18 mouse cellular contexts compared by ENCODE assay signal in genomic region chr2:158659346-158659745, GRCm38 (mm10). TPM values are rescaled to one million over a fixed set of nuclear protein-coding genes. Genes with fewer than 3 reads are reported as not detected.
DNase-seq lines count a peak whose midpoint lies in the region; ATAC-seq and TF ChIP-seq lines count a peak whose summit lies in the region.
"Had no signal": no experiment of that assay in that cellular context is flagged by ENCODE, and none has a peak within 500 bp of the region (broad histone marks: within the 10 kb centered on the region; RNA-seq: fewer than 3 reads in every experiment).

No protein-coding gene starts in this region.

- no peak for ATAC-seq in kidney, embryonic 15.5 days (replicated peaks; ENCODE audit: low FRiP score)
- no peak; the same call in 1 of the 2 replicates for ATAC-seq in intestine, embryonic 16.5 days
- no peak for ATAC-seq in midbrain, embryonic 15.5 days (replicated peaks)
- no peak for ATAC-seq in frontal cortex, adult (ENCODE audit: low TSS enrichment)
- ATAC-seq: forebrain, embryonic 16.5 days had no signal

- no peaks in the 10 kb centered on the region for H3K36me3 ChIP-seq in kidney, embryonic 15.5 days
- H3K36me3 ChIP-seq in intestine, embryonic 16.5 days (ENCODE audit: control insufficient read depth, insufficient read depth, low read length) = no peaks in the 10 kb centered on the region
- no peaks in the 10 kb centered on the region for H3K36me3 ChIP-seq in midbrain, embryonic 15.5 days (replicated peaks)
- H3K36me3 ChIP-seq: heart, embryonic 10.5 days; hindbrain, embryonic 13.5 days; liver, embryonic 15.5 days; neural tube, embryonic 12.5 days had no signal

- no peak overlapping the region for H3K4me3 ChIP-seq in gastrocnemius, adult 2 months
- H3K4me3 ChIP-seq in kidney, embryonic 15.5 days (replicated peaks) = no peak overlapping the region
- no peak overlapping the region for H3K4me3 ChIP-seq in brown adipose tissue, adult 24 weeks (ENCODE audit: insufficient read depth, low read depth, low read length)
- no peak overlapping the region for H3K4me3 ChIP-seq in intestine, embryonic 16.5 days (ENCODE audit: low read length)
- H3K4me3 ChIP-seq in midbrain, embryonic 15.5 days = no peak overlapping the region
- H3K4me3 ChIP-seq: heart, embryonic 10.5 days; hindbrain, embryonic 13.5 days; liver, embryonic 15.5 days; megakaryocyte, embryonic 14.5 days; neural tube, embryonic 12.5 days had no signal

- no peak overlapping the region for H3K4me2 ChIP-seq in kidney, embryonic 15.5 days
- no peak overlapping the region for H3K4me2 ChIP-seq in intestine, embryonic 16.5 days (ENCODE audit: low read depth, low read length)
- no peak overlapping the region for H3K4me2 ChIP-seq in midbrain, embryonic 15.5 days
- H3K4me2 ChIP-seq: hindbrain, embryonic 13.5 days; liver, embryonic 15.5 days; neural tube, embryonic 12.5 days had no signal

- peaks cover 10% of the 10 kb centered on the region; the same call in 1 of the 2 replicates for H3K4me1 ChIP-seq in kidney, embryonic 15.5 days
- peaks cover 13% of the 10 kb centered on the region; the same call in 1 of the 2 replicates for H3K4me1 ChIP-seq in brown adipose tissue, adult 24 weeks (ENCODE audit: control insufficient read depth, insufficient read depth, insufficient read length, low read length)
- peaks cover 6% of the 10 kb centered on the region for H3K4me1 ChIP-seq in intestine, embryonic 16.5 days (ENCODE audit: control insufficient read depth, insufficient read depth, low read length)
- H3K4me1 ChIP-seq in midbrain, embryonic 15.5 days = no peaks in the 10 kb centered on the region
- H3K4me1 ChIP-seq: heart, embryonic 10.5 days; hindbrain, embryonic 13.5 days; liver, embryonic 15.5 days had no signal

- H3K9me3 ChIP-seq in kidney, embryonic 15.5 days (replicated peaks) = no peaks in the 10 kb centered on the region
- no peaks in the 10 kb centered on the region for H3K9me3 ChIP-seq in intestine, embryonic 16.5 days (ENCODE audit: control insufficient read depth, low read length)
- H3K9me3 ChIP-seq in midbrain, embryonic 15.5 days = no peaks in the 10 kb centered on the region
- H3K9me3 ChIP-seq: heart, embryonic 10.5 days; hindbrain, embryonic 13.5 days; liver, embryonic 15.5 days; neural tube, embryonic 12.5 days had no signal

- H3K9ac ChIP-seq in kidney, embryonic 15.5 days = no peak overlapping the region
- peak overlapping the region; percentile 29; the same call in 1 of the 2 replicates for H3K9ac ChIP-seq in intestine, embryonic 16.5 days (ENCODE audit: low read depth, low read length)
- no peak overlapping the region for H3K9ac ChIP-seq in midbrain, embryonic 15.5 days
- H3K9ac ChIP-seq: hindbrain, embryonic 13.5 days; liver, embryonic 15.5 days; neural tube, embryonic 12.5 days had no signal

- DNase-seq in gastrocnemius, adult 2 months = no peak
- no peak for DNase-seq in gastrocnemius, postnatal 36 days
- DNase-seq in kidney, postnatal 36 days = no peak
- DNase-seq: cerebellum, adult 9-11 months; left cerebral cortex, postnatal 4 days had no signal

- peak overlapping the region; percentile 75 for H3K27ac ChIP-seq in gastrocnemius, adult 2 months
- peak overlapping the region; percentile 60; the same call in 1 of the 2 replicates for H3K27ac ChIP-seq in kidney, embryonic 15.5 days
- peak overlapping the region; percentile 30 for H3K27ac ChIP-seq in brown adipose tissue, adult 24 weeks (replicated peaks; ENCODE audit: low read depth, low read length)
- H3K27ac ChIP-seq in intestine, embryonic 16.5 days (ENCODE audit: low read length) = peak overlapping the region; percentile 63
- H3K27ac ChIP-seq in midbrain, embryonic 15.5 days = no peak overlapping the region
- H3K27ac ChIP-seq: heart, embryonic 10.5 days; hindbrain, embryonic 13.5 days; liver, embryonic 15.5 days; neural tube, embryonic 12.5 days had no signal

- TF ChIP-seq CTCF in gastrocnemius, adult 2 months (IDR thresholded peaks at IDR 0.05) = no peak

- 74% methylated on average over 3 of the region's 3 CpGs for WGBS in kidney, embryonic 15.5 days
- WGBS in intestine, embryonic 16.5 days = 62% methylated on average over 3 of the region's 3 CpGs
- whole genome bisulfite sequencing in midbrain, embryonic 15.5 days = 82% methylated on average over 3 of the region's 3 CpGs

- H3K27me3 ChIP-seq in kidney, embryonic 15.5 days = no peaks in the 10 kb centered on the region
- no peaks in the 10 kb centered on the region for H3K27me3 ChIP-seq in intestine, embryonic 16.5 days (replicated peaks; ENCODE audit: control insufficient read depth, insufficient read depth, low read length)
- H3K27me3 ChIP-seq in midbrain, embryonic 15.5 days (replicated peaks) = no peaks in the 10 kb centered on the region
- H3K27me3 ChIP-seq: hindbrain, embryonic 13.5 days; liver, embryonic 15.5 days; neural tube, embryonic 12.5 days had no signal

- intact Hi-C loops in gastrocnemius, adult 2 months (cut with DNase I) = loop anchor here (10.0 kb wide), 1 partner anchor 85 kb away; no protein-coding TSS in a partner anchor
- intact Hi-C loops in gastrocnemius, postnatal 36 days (cut with DNase I) = no loop called here

RNA-seq across cellular contexts. Expression of gene Ppp1r16b, which starts 5.9 kb away (rescaled TPM):
- total RNA-seq in gastrocnemius, adult 2 months (2021) = 1 to 10 TPM; 3.1 to 4.1 TPM
- total RNA-seq in gastrocnemius, postnatal 36 days (2021) = 1 to 10 TPM; 3.5 to 3.6 TPM
- 14.9 and 15.3 TPM in 2 replicates for polyA plus RNA-seq in kidney, embryonic 15.5 days (2015; fragmentation: Nextera tagmentation; extraction: Ambion mirVana)
- polyA plus RNA-seq in brown adipose tissue, adult 24 weeks (2012; ENCODE audit: insufficient read depth, insufficient read length, missing spikeins) = 1.1 and 2.3 TPM in 2 replicates
- 3.5 and 4.0 TPM in 2 replicates for polyA plus RNA-seq in intestine, embryonic 16.5 days (2015; fragmentation: Nextera tagmentation; extraction: Ambion mirVana)
- polyA plus RNA-seq in midbrain, embryonic 15.5 days (2015; fragmentation: Nextera tagmentation; extraction: Ambion mirVana) = 21.0 and 23.4 TPM in 2 replicates

RNA-seq across cellular contexts. Expression of gene Actr5, which starts 34.7 kb away (rescaled TPM):
- total RNA-seq in gastrocnemius, adult 2 months (2021) = 1 to 10 TPM; 4.2 to 4.8 TPM
- total RNA-seq in gastrocnemius, postnatal 36 days (2021) = 1 to 10 TPM; 2.4 to 3.6 TPM
- 10.9 and 12.3 TPM in 2 replicates for polyA plus RNA-seq in kidney, embryonic 15.5 days (2015; fragmentation: Nextera tagmentation; extraction: Ambion mirVana)
- 3.5 and 3.9 TPM in 2 replicates for polyA plus RNA-seq in brown adipose tissue, adult 24 weeks (2012; ENCODE audit: insufficient read depth, insufficient read length, missing spikeins)
- 1.0 and 3.8 TPM in 2 replicates for polyA plus RNA-seq in intestine, embryonic 16.5 days (2015; fragmentation: Nextera tagmentation; extraction: Ambion mirVana)
- 11.7 and 12.8 TPM in 2 replicates for polyA plus RNA-seq in midbrain, embryonic 15.5 days (2015; fragmentation: Nextera tagmentation; extraction: Ambion mirVana)

RNA-seq across cellular contexts. Expression of gene Slc32a1, which starts 48.8 kb away (rescaled TPM):
- not detected for total RNA-seq in gastrocnemius, adult 2 months (2021)
- total RNA-seq in gastrocnemius, postnatal 36 days (2021) = not detected
- polyA plus RNA-seq in kidney, embryonic 15.5 days (2015; fragmentation: Nextera tagmentation; extraction: Ambion mirVana) = 0.12 and 0.14 TPM in 2 replicates
- polyA plus RNA-seq in brown adipose tissue, adult 24 weeks (2012; ENCODE audit: insufficient read depth, insufficient read length, missing spikeins) = not detected in 2 replicates
- not detected in 2 replicates for polyA plus RNA-seq in intestine, embryonic 16.5 days (2015; fragmentation: Nextera tagmentation; extraction: Ambion mirVana)
- polyA plus RNA-seq in midbrain, embryonic 15.5 days (2015; fragmentation: Nextera tagmentation; extraction: Ambion mirVana) = 9.8 and 10.5 TPM in 2 replicates
- total RNA-seq: gastrocnemius, adult 8-10 months had no signal
- polyA plus RNA-seq: heart, embryonic 10.5 days; liver, embryonic 15.5 days; thymus, postnatal 0 days had no signal
